Mouse (Mus musculus): Measurements from ENCODE around the gene Cyp27a1. TPM values are rescaled to one million over a fixed set of nuclear protein-coding genes. Genes with fewer than 3 reads are reported as not detected.

Cyp27a1 gene
- total RNA-seq, 2 experiments from 2014 or later, result 1.1 to 2.6 TPM

- DNase-seq (ENCODE audit: low spot score in 2 of 2), result no peak
Observed at GRCm38 (mm10) chr1:74770727-74771466, 57.5 kb downstream of the Cyp27a1 start.

DNA sequence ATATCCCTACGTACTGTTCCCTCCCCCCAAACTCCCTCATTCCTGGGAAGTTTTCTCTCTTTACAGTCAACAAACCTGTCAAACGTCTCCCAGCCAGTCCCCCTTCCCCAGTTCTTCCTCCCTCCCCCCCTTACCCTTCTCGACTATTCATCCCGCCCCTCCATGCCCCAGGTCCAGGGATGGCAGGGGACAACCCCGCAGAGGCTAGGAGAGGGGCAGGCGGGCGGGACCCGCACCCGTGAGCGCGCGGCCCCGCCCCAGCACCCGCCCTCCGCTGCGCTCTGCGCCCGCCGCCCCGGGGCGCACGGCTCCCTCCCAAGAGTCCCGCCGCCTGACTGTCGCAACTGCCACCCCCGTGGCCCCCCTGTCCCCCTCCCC, 58.1 kb downstream of the Cyp27a1 start:
- no peak for DNase-seq (ENCODE audit: low spot score in 2 of 2)

DNA sequence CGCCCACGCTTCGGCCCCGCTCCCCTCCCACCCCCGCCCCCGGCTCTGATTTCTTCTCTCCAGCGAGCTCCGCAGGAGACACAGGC, 58.3 kb downstream of the Cyp27a1 start, which contains the start of gene Wnt6:
TSS of gene Wnt6 (plus strand) at position 48 of the 86 bp plus-strand sequence.
- no peak for DNase-seq (ENCODE audit: low spot score in 2 of 2)

GRCm38 (mm10) chr1:74771931-74772620, 58.7 kb downstream of the Cyp27a1 start:
- DNase-seq (ENCODE audit: low spot score in 2 of 2), result no peak

DNA sequence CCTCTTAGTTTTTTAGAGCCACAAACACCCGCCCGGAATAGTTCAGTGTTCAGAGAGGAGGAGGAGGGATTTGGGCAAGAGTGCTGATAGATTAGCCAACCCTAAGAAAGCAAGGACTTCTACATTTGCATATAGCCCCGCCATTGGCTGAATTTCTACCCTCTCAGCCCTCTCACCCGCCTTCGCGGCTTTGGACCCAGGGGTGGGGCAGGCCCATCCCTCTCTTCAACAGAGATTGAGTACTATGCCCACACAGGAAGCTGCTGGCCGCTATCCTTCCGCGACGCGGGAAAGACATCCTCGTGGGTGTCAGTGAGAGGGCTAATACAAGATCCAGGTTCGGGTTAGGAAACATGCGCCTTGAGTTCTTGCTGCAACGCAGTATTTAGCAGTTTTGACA, 59.8 kb downstream of the Cyp27a1 start:
- peak in 1 of 2 experiments; percentile 52 for DNase-seq (ENCODE audit: low spot score in 2 of 2)

DNA sequence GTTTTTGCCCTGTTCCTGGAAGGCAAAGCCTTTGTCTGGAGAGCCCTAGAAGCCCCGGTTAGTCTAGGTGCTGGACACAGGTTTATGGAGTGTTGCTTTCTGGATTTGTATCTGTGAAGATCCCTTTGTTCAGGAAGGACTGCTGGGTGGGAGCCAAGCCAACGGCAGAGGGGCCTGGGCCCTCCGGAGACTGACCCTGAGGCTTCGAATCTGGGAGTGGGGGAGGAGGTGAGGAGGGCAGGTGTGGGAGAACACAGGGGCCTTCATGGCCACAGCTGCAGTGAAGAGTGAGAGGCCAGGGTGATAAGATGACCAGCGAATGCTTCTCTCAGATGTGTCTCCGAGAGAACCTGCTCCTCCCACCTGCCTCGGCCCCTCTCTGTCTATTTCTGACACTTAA, 60.7 kb downstream of the Cyp27a1 start:
- DNase-seq (ENCODE audit: low spot score in 2 of 2), result no peak

DNA sequence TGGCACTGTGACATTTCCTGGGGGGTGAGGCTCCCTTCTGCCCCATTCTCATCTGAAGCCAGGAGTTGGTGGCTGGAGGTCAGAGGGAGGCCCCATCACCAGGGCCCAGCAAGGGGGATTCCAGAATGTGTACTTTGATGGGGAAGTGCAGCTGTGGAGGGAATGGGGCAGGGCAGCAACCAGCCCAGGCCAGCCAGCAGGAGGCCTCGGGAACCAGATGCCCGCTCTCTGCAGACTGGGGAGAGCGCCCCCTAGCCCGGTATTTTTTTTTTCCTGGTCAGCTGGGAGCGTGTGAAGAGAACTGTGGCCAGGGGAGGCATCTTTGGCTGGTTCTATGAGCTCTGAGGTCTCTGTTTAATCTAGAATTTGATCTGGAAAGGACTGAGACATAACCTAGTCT, 62.4 kb downstream of the Cyp27a1 start:
- no peak for DNase-seq (ENCODE audit: low spot score in 2 of 2)

- DNase-seq (ENCODE audit: low spot score in 2 of 2), result no peak
Observed at GRCm38 (mm10) chr1:74778934-74779486, 65.6 kb downstream of the Cyp27a1 start.

GRCm38 (mm10) chr1:74782045-74782444, 68.7 kb downstream of the Cyp27a1 start:
- no peak for DNase-seq (ENCODE audit: low spot score in 2 of 2)

DNA sequence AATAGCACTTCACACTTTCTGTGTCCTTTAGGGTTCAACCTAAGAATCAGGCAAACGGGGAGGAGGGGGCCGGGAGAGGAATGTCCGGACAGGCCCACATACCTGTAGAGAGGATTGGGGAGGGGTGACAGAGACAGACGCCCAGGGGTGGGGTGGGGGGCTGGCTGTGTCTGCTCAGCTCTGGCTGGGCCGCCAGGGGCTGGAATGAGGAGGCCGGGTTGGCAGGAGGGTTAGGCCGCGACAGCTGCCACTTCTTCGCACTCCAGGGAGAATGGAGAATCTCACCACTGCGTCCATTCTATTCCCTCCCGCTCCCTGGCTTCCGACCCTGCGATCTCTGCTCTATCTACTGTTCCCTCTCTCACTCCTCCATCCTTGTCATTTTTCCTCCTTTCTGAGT, 70.2 kb downstream of the Cyp27a1 start:
- no peak for DNase-seq (ENCODE audit: low spot score in 2 of 2)

- DNase-seq (ENCODE audit: low spot score in 2 of 2), result peak in 1 of 2 experiments; percentile 49
Observed at GRCm38 (mm10) chr1:74784041-74784759, 70.8 kb downstream of the Cyp27a1 start.

Other genes starting within 250 kb of the Cyp27a1 start
- gene Cnot9, start 207.5 kb upstream of the Cyp27a1 start, total RNA-seq (2021), result 10 to 100 TPM; 30.5 to 33.4 TPM
- gene Plcd4, start 170.7 kb upstream of the Cyp27a1 start, total RNA-seq (2021), result 10 to 100 TPM; 19.4 to 19.9 TPM
- gene Usp37, start 169.3 kb upstream of the Cyp27a1 start, total RNA-seq (2021), result 10 to 100 TPM; 21.6 to 21.7 TPM
- gene Zfp142, start 125.3 kb upstream of the Cyp27a1 start, total RNA-seq (2021), result 10 to 100 TPM; 24.0 to 25.5 TPM
- gene Bcs1l, start 125.3 kb upstream of the Cyp27a1 start, total RNA-seq (2021), result 10 to 100 TPM; 22.6 to 25.7 TPM
- gene Rnf25, start 112.2 kb upstream of the Cyp27a1 start, total RNA-seq (2021), result 10 to 100 TPM; 50.9 to 51.6 TPM
- gene Stk36, start 112.1 kb upstream of the Cyp27a1 start, total RNA-seq (2021), result 1 to 10 TPM; 6.2 to 7.3 TPM
- gene Ttll4, start 51.8 kb upstream of the Cyp27a1 start, total RNA-seq (2021), result 10 to 100 TPM; 23.3 to 23.8 TPM
- under 1 TPM; 0.14 to 0.55 TPM for gene Prkag3, start 35.6 kb downstream of the Cyp27a1 start, total RNA-seq (2021)
- gene Wnt6, start 58.3 kb downstream of the Cyp27a1 start, total RNA-seq (2021), result under 1 TPM; 0.43 to 0.58 TPM
- gene Wnt10a, start 77.9 kb downstream of the Cyp27a1 start, total RNA-seq (2021), result 1 to 10 TPM; 1.9 to 2.0 TPM
- 100 to 1,000 TPM; 270 to 283 TPM for gene Cdk5r2, start 141.4 kb downstream of the Cyp27a1 start, total RNA-seq (2021)
- not detected for gene Fev, start 171.8 kb downstream of the Cyp27a1 start, total RNA-seq (2021)
- under 1 TPM in 1 of 2 experiments, not detected in 1; 0.91 TPM for gene Cryba2, start 179.6 kb downstream of the Cyp27a1 start, total RNA-seq (2021)
- 1 to 10 TPM; 1.6 to 3.8 TPM for gene Cfap65, start 222.0 kb downstream of the Cyp27a1 start, total RNA-seq (2021)
- gene Ihh, start 238.1 kb downstream of the Cyp27a1 start, total RNA-seq (2021), result under 1 TPM; 0.35 to 0.60 TPM

Measured in layer of hippocampus, postnatal 14 days (tissue).